Mouse (Mus musculus) thymus, postnatal 4 days (tissue): Measurements from ENCODE around the gene Lcn5.
A peak's percentile ranks its signal among the peaks of the same experiment; 100 is the strongest.
"Not testable (repeated sequence)": the region's sequence is repeated elsewhere in the genome, so short reads cannot be mapped to it uniquely, and the experiment has no call there.

Experiments
- DNase-seq: peaks from one replicate; pipeline ENCODE4 v3.0.0; 2021

Gene Lcn5

GRCm38 (mm10) chr2:25679559-25679958 lies 21.8 kb downstream of the Lcn5 start:
- DNase-seq = peak; percentile 47

DNA sequence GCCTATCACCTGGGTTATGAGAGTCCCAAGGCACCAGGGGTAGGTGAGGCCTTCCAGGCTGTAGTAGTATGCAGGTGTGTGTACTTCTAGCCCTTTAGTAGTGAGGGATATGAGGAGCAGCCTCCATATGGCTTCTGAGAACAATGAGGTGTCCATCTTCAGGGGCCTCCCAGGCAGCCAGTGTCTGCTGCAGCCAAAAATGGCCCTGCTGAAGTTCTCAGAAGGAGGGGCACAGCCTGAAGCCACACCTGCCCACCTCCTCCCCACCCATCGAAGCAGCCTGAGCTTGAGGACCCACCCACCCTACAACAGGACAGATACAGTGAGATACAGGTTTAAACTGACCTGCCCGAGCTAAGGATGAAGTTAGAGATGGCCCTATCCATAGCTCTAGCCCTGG lies 24.7 kb downstream of the Lcn5 start, which contains the start of gene Lcn10:
Gene Lcn10 (plus strand): TSS at position 301 of the 400 bp plus-strand sequence.
- DNase-seq = no peak

GRCm38 (mm10) chr2:25686941-25687340 lies 29.2 kb downstream of the Lcn5 start:
- DNase-seq = no peak

GRCm38 (mm10) chr2:25694605-25695004 lies 36.9 kb downstream of the Lcn5 start:
- peak; percentile 82 for DNase-seq

GRCm38 (mm10) chr2:25696951-25697350 lies 39.2 kb downstream of the Lcn5 start:
- no peak for DNase-seq

DNA sequence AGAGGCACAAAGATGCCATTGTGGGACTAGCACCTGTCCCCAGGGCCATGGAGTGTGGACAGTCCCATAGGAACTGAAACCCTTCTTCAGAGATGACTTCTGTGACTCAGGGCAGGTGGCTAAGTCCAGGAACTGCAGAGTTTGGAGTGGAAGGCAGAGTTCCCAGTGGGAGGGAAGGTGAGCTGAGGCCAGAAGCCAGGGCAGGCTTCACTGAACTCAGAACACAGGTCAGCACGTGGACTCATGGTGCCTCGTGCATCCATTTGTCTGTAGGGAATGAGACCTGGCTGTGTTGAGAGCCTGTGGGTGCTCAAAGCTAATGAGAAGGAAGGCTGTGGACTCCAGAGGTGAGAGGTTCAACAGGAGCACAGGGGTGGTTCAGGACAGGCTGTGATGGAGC lies 40.9 kb downstream of the Lcn5 start:
- no peak for DNase-seq

- not testable (repeated sequence) for DNase-seq
These were observed 42.0 kb downstream of the Lcn5 start, which contains the start of gene Obp2a for GRCm38 (mm10) chr2:25699743-25700142. Gene Obp2a, plus strand, starts transcription at chr2:25700043.

DNA sequence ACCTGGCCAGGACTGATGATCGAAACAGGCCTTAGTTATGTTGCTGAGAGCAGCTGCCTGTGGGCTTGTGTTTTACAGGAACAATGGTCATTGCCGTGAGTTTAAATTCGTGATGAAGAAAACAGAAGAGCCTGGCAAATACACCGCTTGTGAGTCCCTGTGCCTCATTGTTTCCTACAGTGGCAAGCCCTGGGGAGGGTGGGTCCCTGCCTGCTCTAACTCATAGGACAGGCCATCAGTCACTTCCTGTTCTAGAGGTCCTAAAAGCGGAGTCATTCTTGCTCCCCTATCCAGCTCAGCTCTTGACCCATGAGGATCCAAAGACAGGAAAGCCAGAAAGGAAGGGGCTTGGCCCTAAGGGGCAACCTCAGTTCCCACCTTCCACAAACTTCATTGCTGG lies 43.2 kb downstream of the Lcn5 start:
- no peak for DNase-seq

GRCm38 (mm10) chr2:25703706-25704105 lies 46.0 kb downstream of the Lcn5 start:
- no peak for DNase-seq

GRCm38 (mm10) chr2:25706643-25707481 lies 49.1 kb downstream of the Lcn5 start, which contains the start of gene Bmyc:
Gene Bmyc, plus strand, starts transcription at chr2:25706739.
- peak; percentile 87 for DNase-seq

DNA sequence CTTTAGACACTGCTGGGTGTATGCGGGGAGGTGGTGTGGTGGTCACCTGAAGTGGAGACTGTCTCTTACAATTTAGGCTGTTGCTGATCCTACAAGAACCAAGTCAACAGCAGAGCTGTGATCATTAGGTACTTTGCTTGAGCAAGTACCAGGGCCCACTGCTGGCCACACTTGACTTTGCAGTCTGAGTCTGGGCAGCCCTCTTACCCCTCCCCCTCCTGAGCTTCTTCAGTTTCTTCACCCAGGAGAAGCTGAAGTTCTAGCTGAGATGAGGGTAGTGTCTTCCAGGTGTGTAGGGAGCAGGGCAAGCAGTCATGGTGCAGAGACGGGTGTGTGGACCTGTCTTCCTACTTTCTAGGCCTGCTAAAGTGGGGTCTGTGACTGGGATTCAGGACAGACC lies 50.4 kb downstream of the Lcn5 start:
- DNase-seq = peak; percentile 61

- not testable (repeated sequence) for DNase-seq
These were observed 51.3 kb downstream of the Lcn5 start for GRCm38 (mm10) chr2:25709056-25709455.

DNA sequence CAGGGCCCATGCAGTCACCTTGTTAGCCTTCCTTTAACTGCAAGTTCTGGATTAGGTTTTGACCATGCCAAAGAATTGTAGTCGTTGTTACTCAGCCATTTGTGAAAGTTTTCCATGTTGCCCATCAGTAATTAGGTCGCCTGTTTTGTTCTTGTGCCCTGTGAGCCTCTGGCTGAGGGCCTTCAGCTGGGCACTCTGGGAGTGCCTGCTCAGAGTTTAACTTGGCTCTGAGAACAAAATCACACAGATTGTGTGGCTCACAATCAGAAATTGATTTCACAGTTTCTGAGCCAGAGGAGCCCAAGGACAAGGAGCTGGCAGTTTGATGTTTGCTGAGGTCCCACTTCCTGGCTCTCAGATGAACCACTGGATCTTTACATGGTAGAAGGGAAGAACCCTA lies 52.0 kb downstream of the Lcn5 start:
- DNase-seq = not testable (repeated sequence)
